Mouse (Mus musculus) c-Kit-negative CD71-positive TER-119-positive erythroid progenitor cells, embryonic 14.5 days (primary cell): ENCODE measurements around the gene Mtm1.

Experiments used
- DNase-seq: peaks from one replicate; pipeline ENCODE4 v3.0.0-alpha.2; 2013; ENCODE audit warnings: low read depth, low spot score

Mtm1 gene

GRCm38 (mm10) chrX:71285473-71285872 lies 74.9 kb downstream of the Mtm1 start:
- no peak for DNase-seq

DNA sequence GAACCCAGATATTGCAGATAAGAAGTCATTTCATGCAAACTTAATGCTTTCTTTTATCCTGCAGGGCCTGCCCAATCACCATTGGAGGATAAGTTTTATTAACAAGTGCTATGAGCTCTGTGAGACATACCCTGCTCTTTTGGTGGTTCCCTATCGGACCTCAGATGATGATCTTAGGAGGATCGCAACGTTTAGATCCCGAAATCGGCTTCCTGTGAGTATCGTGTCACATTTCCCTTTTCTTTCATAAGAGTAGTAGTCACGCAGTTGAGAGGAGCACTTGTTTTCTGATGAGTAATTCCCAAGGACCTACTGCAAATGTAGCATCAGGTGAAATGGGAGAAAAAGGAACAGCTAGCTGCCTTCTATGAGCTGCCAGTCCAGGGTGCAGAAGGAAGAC lies 76.5 kb downstream of the Mtm1 start:
- DNase-seq: no peak

DNA sequence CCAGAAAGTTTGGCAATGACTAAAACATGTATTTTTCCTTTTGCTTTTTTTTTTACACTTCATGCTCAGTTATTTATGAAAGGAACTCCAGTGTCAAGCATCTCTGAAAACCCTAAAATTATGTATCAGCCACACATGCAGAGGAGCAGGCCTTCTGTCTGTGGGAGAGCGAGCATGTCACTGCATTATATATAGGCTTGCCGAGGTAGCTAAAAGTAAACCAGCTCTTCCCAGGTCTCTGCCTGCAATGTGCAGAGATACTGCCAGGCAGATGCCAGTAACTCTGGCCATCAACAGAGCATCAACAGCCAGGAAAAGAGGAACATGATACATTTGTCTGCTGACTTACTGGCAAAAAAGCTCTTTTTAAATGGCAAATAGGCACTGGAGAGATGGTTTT lies 83.6 kb downstream of the Mtm1 start:
- DNase-seq: no peak

- DNase-seq: no peak
These were observed 85.4 kb downstream of the Mtm1 start for GRCm38 (mm10) chrX:71296005-71296404.

DNA sequence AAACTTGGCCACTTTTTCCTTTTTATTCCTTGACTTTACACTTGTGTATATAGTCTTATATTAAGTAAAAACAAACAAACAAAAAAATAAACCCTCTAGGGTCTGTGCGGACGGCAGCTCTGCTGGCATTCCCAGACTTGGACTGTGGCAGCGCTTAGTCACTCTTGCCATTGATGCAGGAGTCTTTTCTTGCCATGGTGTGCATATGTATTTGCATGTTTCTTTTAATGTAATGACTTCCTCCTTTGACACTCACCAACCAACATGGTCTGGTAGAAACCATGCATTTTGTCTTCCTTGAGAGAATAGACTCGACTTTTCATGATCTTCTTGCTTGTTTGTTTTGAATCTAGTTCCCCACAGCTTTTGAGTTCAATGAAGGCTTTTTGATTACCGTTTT lies 91.6 kb downstream of the Mtm1 start:
- no peak for DNase-seq

- peak; percentile 12 for DNase-seq
These were observed 100.7 kb downstream of the Mtm1 start for GRCm38 (mm10) chrX:71311229-71311628.

DNA sequence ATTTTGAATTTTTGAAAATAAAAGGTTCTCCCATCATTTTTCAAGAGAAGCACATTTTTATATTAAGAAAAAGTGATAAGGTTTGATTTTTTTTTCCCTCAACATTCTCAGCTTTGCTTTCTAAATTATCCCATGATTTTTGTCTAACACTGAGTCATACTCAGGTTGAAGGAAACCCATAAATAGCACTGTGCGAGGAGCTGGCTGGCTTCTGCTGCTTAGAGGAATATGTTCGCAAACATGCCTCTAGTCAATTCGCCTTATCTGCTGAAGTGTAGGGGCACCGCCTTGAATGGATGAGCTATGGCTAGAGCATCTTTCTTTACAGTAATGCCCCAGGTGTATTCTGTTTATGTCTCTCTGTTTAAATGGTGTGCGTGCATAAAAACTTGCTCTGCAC lies 103.8 kb downstream of the Mtm1 start:
- DNase-seq: no peak

- DNase-seq: no peak
These were observed 141.5 kb downstream of the Mtm1 start for GRCm38 (mm10) chrX:71352033-71352432.

GRCm38 (mm10) chrX:71355331-71355730 lies 144.8 kb downstream of the Mtm1 start:
- no peak for DNase-seq

DNA sequence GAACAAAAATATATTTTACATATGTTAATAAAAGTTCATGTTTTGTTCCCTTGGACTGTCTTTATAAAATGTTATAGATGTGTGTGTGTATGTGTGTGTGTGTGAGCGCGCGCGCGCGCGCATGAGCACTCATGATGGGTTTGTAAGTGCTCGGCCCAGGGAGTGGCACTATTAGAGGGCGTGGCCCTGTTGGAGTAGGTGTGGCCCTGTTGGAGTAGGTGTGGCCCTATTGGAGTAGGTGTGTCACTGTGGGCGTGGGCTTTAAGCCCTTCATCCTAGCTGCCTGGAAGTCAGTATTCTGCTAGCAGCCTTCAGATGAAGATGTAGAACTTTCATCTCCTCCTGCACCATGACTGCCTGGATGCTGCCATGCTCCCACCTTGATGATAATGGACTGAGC lies 151.2 kb downstream of the Mtm1 start:
- peak; percentile 34 for DNase-seq

- no peak for DNase-seq
These were observed 153.5 kb downstream of the Mtm1 start for GRCm38 (mm10) chrX:71364062-71364461.

DNA sequence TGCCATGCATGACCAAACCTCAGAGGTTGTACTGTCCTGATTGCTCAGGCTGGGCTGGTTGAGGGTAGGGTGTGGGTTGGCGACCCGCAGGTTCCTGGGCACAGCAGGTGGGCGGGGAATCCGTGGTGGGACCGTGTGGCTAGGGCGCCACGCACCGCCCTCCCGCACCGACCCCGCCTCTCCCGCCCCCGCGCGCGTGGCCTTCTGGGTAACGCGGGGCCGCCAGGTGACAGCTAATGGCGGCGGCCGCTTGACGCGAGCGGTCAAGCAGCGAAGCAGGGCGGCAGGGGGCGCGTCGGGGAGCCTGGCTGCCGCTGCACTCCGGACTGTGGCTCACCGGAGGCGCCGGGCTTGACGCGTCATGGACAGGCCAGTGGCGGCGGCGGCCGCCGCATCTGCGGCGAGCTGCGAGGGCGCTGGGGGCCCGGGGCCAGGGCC lies 154.0 kb downstream of the Mtm1 start, which contains the start of gene Mtmr1:
TSS of gene Mtmr1 (plus strand) at position 207 of the 438 bp plus-strand sequence.
- DNase-seq: peak; percentile 58

GRCm38 (mm10) chrX:71365011-71365410 lies 154.4 kb downstream of the Mtm1 start:
- DNase-seq: no peak
